In the genomic region with DNA sequence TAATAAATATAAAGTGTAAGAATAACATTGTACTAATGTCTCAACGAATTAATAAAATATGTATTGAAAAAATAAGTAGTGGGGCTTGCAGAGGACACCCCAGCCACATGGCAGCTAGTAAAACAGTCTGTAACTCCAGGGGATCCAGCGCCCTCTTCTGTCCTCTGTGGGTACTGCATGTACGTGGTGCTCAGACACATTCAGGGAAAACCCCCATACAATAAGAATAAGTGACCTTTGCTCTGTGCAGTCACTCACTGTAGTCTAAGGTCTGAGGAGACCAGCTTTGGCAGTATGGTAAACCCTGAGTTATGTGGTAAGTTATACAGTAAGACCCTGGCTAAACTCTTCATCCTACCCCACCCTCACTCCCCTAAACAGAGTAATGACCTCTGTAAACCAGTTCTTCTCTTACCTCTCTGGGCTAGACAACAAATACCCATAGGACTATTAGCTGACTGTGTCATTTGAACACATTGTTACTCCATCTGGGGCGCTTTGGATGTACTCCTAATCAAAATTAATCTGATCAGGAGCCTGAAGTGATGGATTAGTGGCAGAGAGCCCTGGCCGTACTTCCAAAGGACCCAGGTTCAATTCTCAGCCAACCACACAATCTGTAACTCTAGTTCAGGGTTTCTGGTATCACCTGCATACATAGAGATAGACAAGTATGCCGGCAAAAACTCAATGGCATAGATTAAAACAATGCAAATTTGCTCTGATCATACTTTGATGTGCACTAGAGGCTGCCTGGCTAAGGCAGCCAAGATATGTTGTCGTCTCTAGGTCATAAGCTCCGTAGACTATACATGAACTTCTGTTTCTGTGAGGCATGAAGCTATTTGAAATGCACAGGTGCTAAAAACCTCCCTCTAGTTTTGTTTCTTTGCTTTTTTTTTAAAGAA, we compare ENCODE assay signal across 7 mouse cellular contexts. TPM values are rescaled to one million over a fixed set of nuclear protein-coding genes. Genes with fewer than 3 reads are reported as not detected.
DNase-seq lines count a peak whose midpoint lies in the region; ATAC-seq and TF ChIP-seq lines count a peak whose summit lies in the region.

No protein-coding gene starts in this region.

- no peaks in the 10 kb centered on the region for H3K27me3 ChIP-seq in hindbrain, postnatal 0 days (ENCODE audit: insufficient read depth, low read length)

- WGBS in hindbrain, postnatal 0 days = 53% methylated on average over 8 of the region's 8 CpGs

- H3K9me3 ChIP-seq in hindbrain, postnatal 0 days (ENCODE audit: low read length) = no peaks in the 10 kb centered on the region

- H3K4me3 ChIP-seq in hindbrain, postnatal 0 days (ENCODE audit: low read length) = no peak overlapping the region

- peaks cover 15% of the 10 kb centered on the region; the same call in 1 of the 2 replicates for H3K4me1 ChIP-seq in hindbrain, postnatal 0 days (ENCODE audit: insufficient read depth, low read length)

- peak; percentile 56 for ATAC-seq in hindbrain, postnatal 0 days

- DNase-seq in R1 (ENCODE audit: low read depth, low spot score) = peak; percentile 81
- peak; percentile 84 for DNase-seq in cerebellum, adult 8-10 months
- peak; percentile 78 to 83 for DNase-seq in frontal cortex, postnatal 25 days (ENCODE audit: low spot score in 2 of 2)
- DNase-seq in hindbrain, postnatal 0 days (ENCODE audit: low spot score) = peak; percentile 84
- DNase-seq in left cerebral cortex, adult 11 months (ENCODE audit: low spot score) = peak; percentile 61
- peak; percentile 75 to 89 for DNase-seq in lung, postnatal 4 days
- DNase-seq in spleen, adult 12 weeks (ENCODE audit: low spot score) = peak; percentile 83

- H3K4me2 ChIP-seq in hindbrain, postnatal 0 days (ENCODE audit: low read depth, low read length) = no peak overlapping the region

- peaks cover 9% of the 10 kb centered on the region; the same call in 1 of the 2 replicates for H3K36me3 ChIP-seq in hindbrain, postnatal 0 days (ENCODE audit: insufficient read depth, low read length)

- 0 out of 2 replicates have a peak overlapping the region, but pooled peaks have one; percentile 11 for H3K27ac ChIP-seq in hindbrain, postnatal 0 days

- TF ChIP-seq CTCF in hindbrain, postnatal 0 days (IDR thresholded peaks at IDR 0.05; ENCODE audit: low read depth) = peak; percentile 93

- no peak overlapping the region for H3K9ac ChIP-seq in hindbrain, postnatal 0 days (replicated peaks; ENCODE audit: low read length)

RNA-seq across cellular contexts. Expression of a gene that starts 18.6 kb away (rescaled TPM):
- 256 and 266 TPM in 2 replicates for total RNA-seq in hindbrain, postnatal 0 days (2014; rRNA removed)
- 139 and 145 TPM in 2 replicates for polyA plus RNA-seq in hindbrain, postnatal 0 days (2015; fragmentation: Nextera tagmentation; extraction: Ambion mirVana)

RNA-seq across cellular contexts. Expression of a gene that starts 37.9 kb away (rescaled TPM):
- 15.5 and 16.0 TPM in 2 replicates for total RNA-seq in hindbrain, postnatal 0 days (2014; rRNA removed)
- 6.4 and 8.4 TPM in 2 replicates for polyA plus RNA-seq in hindbrain, postnatal 0 days (2015; fragmentation: Nextera tagmentation; extraction: Ambion mirVana)

RNA-seq across cellular contexts. Expression of a gene that starts 47.0 kb away (rescaled TPM):
- total RNA-seq in hindbrain, postnatal 0 days (2014; rRNA removed) = 34.7 and 36.0 TPM in 2 replicates
- polyA plus RNA-seq in hindbrain, postnatal 0 days (2015; fragmentation: Nextera tagmentation; extraction: Ambion mirVana) = 7.5 and 9.2 TPM in 2 replicates

RNA-seq across cellular contexts. Expression of a gene that starts 58.6 kb away (rescaled TPM):
- 0.29 and 5.6 TPM in 2 replicates for total RNA-seq in hindbrain, postnatal 0 days (2014; rRNA removed)
- 0.34 and 0.42 TPM in 2 replicates for polyA plus RNA-seq in hindbrain, postnatal 0 days (2015; fragmentation: Nextera tagmentation; extraction: Ambion mirVana)
